Mouse (Mus musculus) 416B (cell line): ENCODE measurements around the gene Dynlt1c.
A peak's percentile ranks its signal among the peaks of the same experiment; 100 is the strongest.
"Not testable (repeated sequence)": the region's sequence is repeated elsewhere in the genome, so short reads cannot be mapped to it uniquely, and the experiment has no call there.

Source experiments
- DNase-seq: peaks from one replicate; pipeline ENCODE4 v3.0.0; 2011; ENCODE audit warnings: low read depth

Dynlt1c gene

GRCm38 (mm10) chr17:6601204-6601911, at the start of gene Dynlt1c:
Dynlt1c (plus strand) TSS chr17:6601671.
- peak; percentile 88 for DNase-seq

- not testable (repeated sequence) for DNase-seq
Measured at GRCm38 (mm10) chr17:6553798-6554197, 47.7 kb upstream of the Dynlt1c start.

- not testable (repeated sequence) for DNase-seq
Measured at GRCm38 (mm10) chr17:6554243-6554642, 47.2 kb upstream of the Dynlt1c start.

GRCm38 (mm10) chr17:6559447-6560133, 41.9 kb upstream of the Dynlt1c start:
- DNase-seq, result not testable (repeated sequence)

GRCm38 (mm10) chr17:6564866-6565265, 36.6 kb upstream of the Dynlt1c start:
- DNase-seq, result not testable (repeated sequence)

- DNase-seq, result not testable (repeated sequence)
Measured at GRCm38 (mm10) chr17:6567908-6568307, 33.6 kb upstream of the Dynlt1c start.

- not testable (repeated sequence) for DNase-seq
Measured at GRCm38 (mm10) chr17:6571296-6571695, 30.2 kb upstream of the Dynlt1c start.

GRCm38 (mm10) chr17:6572202-6572601, 29.3 kb upstream of the Dynlt1c start:
- peak; percentile 80 for DNase-seq

- DNase-seq, result not testable (repeated sequence)
Measured at GRCm38 (mm10) chr17:6575376-6575775, 26.1 kb upstream of the Dynlt1c start.

GRCm38 (mm10) chr17:6588672-6589071, 12.8 kb upstream of the Dynlt1c start:
- not testable (repeated sequence) for DNase-seq

- DNase-seq, result not testable (repeated sequence)
Measured at GRCm38 (mm10) chr17:6592109-6592508, 9.4 kb upstream of the Dynlt1c start.

- DNase-seq, result not testable (repeated sequence)
Measured at GRCm38 (mm10) chr17:6593896-6594295, 7.6 kb upstream of the Dynlt1c start.

- DNase-seq, result not testable (repeated sequence)
Measured at GRCm38 (mm10) chr17:6595776-6596497, 5.5 kb upstream of the Dynlt1c start.

- DNase-seq, result not testable (repeated sequence)
Measured at GRCm38 (mm10) chr17:6598356-6598755, 3.1 kb upstream of the Dynlt1c start.

- peak; percentile 44 for DNase-seq
Measured at GRCm38 (mm10) chr17:6600216-6600911, 1.1 kb upstream of the Dynlt1c start.

GRCm38 (mm10) chr17:6602205-6602604, 734 bp downstream of the Dynlt1c start:
- not testable (repeated sequence) for DNase-seq

GRCm38 (mm10) chr17:6605347-6605746, 3.9 kb downstream of the Dynlt1c start:
- DNase-seq, result not testable (repeated sequence)

GRCm38 (mm10) chr17:6613524-6613923, 12.1 kb downstream of the Dynlt1c start:
- DNase-seq, result not testable (repeated sequence)

- not testable (repeated sequence) for DNase-seq
Measured at GRCm38 (mm10) chr17:6614316-6614715, 12.8 kb downstream of the Dynlt1c start.

GRCm38 (mm10) chr17:6616731-6617130, 15.3 kb downstream of the Dynlt1c start:
- DNase-seq, result not testable (repeated sequence)

- DNase-seq, result not testable (repeated sequence)
Measured at GRCm38 (mm10) chr17:6617689-6618400, 16.4 kb downstream of the Dynlt1c start.
